Mouse (Mus musculus) heart, postnatal 0 days (tissue): ENCODE measurements around the gene Tmem120a. TPM values are rescaled to one million over a fixed set of nuclear protein-coding genes. Genes with fewer than 3 reads are reported as not detected.

ENCODE experiments used
- ATAC-seq: fragments of 200-750 bp; cut with Nextera tagmentation; 2 replicates; pipeline ENCODE4 v1.8.0; 2017; ENCODE audit warnings: low read depth, moderate number of reproducible peaks, moderate library complexity; ENCODE audit not compliant: insufficient read depth
- DNase-seq: peaks from one replicate; pipeline ENCODE4 v3.0.0-alpha.2; 2016; ENCODE audit warnings: low spot score
- H3K27ac ChIP-seq: fragments of 300-500 bp; sonication (generic); 2 replicates; pipeline ENCODE4 v1.5.1; 2014; ENCODE audit warnings: low read depth, mild to moderate bottlenecking
- H3K27me3 ChIP-seq: fragments of 300-500 bp; sonication (generic); 2 replicates; pipeline ENCODE4 v1.6.1; 2014; ENCODE audit warnings: low read length, mixed read lengths; ENCODE audit not compliant: control insufficient read depth, insufficient read depth
- H3K36me3 ChIP-seq: fragments of 300-500 bp; sonication (generic); replicated peaks from 2 replicates; pipeline ENCODE4 v1.6.1; 2014; ENCODE audit warnings: low read length, mixed read lengths; ENCODE audit not compliant: control insufficient read depth, insufficient read depth
- H3K4me1 ChIP-seq: fragments of 300-500 bp; sonication (generic); 2 replicates; pipeline ENCODE4 v1.6.1; 2014; ENCODE audit warnings: antibody characterized with exemption; ENCODE audit not compliant: control insufficient read depth, insufficient read depth
- H3K4me2 ChIP-seq: fragments of 300-500 bp; sonication (generic); 2 replicates; pipeline ENCODE4 v1.6.1; 2014; ENCODE audit warnings: low read depth, mild to moderate bottlenecking, low read length, moderate library complexity
- H3K4me3 ChIP-seq: fragments of 300-500 bp; sonication (generic); 2 replicates; pipeline ENCODE4 v1.5.1; 2014; ENCODE audit warnings: low read depth, low read length
- H3K9ac ChIP-seq: fragments of 300-500 bp; sonication (generic); replicated peaks from 2 replicates; pipeline ENCODE4 v1.6.1; 2014; ENCODE audit warnings: low read depth, low read length, mixed read lengths
- H3K9me3 ChIP-seq: fragments of 300-500 bp; sonication (generic); replicated peaks from 2 replicates; pipeline ENCODE4 v1.6.1; 2016; ENCODE audit warnings: low read length; ENCODE audit not compliant: control insufficient read depth
- CTCF ChIP-seq: IDR thresholded peaks from 2 replicates; pipeline ENCODE4 v1.5.1; 2016; ENCODE audit warnings: antibody characterized with exemption, control low read depth, low read depth
- EP300 ChIP-seq: IDR thresholded peaks from 2 replicates; pipeline ENCODE4 v1.6.1; 2016; ENCODE audit warnings: antibody characterized with exemption, low read depth
- WGBS: fragments of 180-500 bp; shearing (Covaris S2); extraction: QIAGEN DNeasy Blood & Tissue Kit; methylation state at CpG from one replicate; pipeline ENCODE4 v1.1.7; 2014; 5-methylcytosine and 5-hydroxymethylcytosine counted together
- polyA plus RNA-seq: library from polyadenylated mRNA; unstranded; fragments of >200 nt; fragmentation: Nextera tagmentation; extraction: Ambion mirVana; gene quantifications from 2 replicates; pipeline ENCODE4 v1.2.1, GENCODE M21; 2015
- total RNA-seq: library from RNA; depleted of rRNA; stranded (reverse); fragments of >200 nt; gene quantifications from 2 replicates; pipeline ENCODE4 v1.2.3, GENCODE M21; 2014; ENCODE audit warnings: low replicate concordance

Gene Tmem120a
- total and polyA plus RNA-seq, 2 experiments from 2014 or later, result 25.6 to 34.2 TPM

DNA sequence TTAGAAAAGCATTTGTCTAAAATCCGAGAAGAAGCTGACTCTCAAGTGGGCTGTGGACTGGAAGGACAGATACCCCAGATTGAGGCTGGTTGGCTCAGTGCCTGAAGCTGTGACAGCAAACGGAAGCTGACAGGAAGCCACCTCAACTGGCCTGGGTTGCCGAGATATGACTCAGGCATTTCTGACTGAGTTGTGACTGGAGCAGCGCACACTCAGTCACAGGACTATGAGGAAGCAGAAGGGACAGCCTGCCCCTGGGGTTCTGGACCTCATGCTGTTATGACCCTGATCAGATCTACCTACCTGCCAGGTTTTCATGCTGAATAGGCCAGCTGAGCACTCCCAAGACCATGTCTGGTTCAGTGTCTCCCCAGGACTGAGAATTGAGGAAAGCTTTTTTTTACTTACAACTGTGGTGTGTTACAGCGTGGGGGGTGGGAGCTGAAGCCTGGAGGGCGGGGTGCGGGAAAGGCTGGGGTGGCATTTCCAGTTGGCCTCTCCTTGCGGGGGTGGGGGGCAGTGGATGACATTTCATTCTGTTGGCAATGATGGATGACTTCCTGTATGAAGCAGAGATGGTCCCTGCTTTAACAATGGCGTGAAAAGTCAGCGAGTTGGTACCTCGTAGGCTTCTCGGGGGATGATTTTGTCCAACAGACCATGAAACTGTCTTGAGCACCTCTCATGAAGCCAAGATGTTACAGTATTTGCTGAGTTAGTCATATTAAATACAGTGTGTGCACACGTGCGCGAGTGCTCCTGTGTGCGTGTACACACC, 30.6 kb downstream of the Tmem120a start:
- H3K9ac ChIP-seq, result no peak overlapping the region
- ATAC-seq, result peak; percentile 75
- WGBS, result 52% methylated on average over 16 of the region's 16 CpGs
- no peaks in the 10 kb centered on the region for H3K27me3 ChIP-seq
- peak; percentile 64 for DNase-seq
- H3K4me2 ChIP-seq, result peak overlapping the region; percentile 10; the same call in 1 of the 2 replicates
- no peak overlapping the region for H3K4me3 ChIP-seq
- peaks cover 13% of the 10 kb centered on the region for H3K4me1 ChIP-seq
- no peaks in the 10 kb centered on the region for H3K9me3 ChIP-seq
- H3K27ac ChIP-seq, result peak overlapping the region; percentile 56
- TF ChIP-seq EP300 (no peak), CTCF (no peak)
- H3K36me3 ChIP-seq, result peaks cover 24% of the 10 kb centered on the region

DNA sequence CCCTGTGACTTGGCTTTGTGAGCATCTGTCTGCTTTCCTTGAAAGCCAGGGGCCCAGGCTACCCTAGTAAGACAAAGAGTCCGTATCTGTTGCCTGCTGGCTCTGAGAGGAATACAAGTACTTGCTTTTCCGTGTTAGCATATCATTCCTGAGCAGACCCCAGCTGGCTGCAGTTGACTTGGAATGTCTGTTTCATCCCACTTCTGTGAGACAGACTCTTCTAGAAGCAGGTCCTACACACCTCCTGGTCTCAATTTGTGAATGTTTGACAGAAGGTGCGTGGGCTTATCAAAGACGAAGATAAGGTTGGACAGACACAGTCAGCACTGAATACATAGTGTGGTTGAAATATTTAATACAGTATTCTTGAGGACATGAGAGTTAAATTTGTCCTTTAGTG, 31.4 kb downstream of the Tmem120a start:
- peak overlapping the region; percentile 56 for H3K27ac ChIP-seq
- H3K4me2 ChIP-seq, result no peak overlapping the region
- DNase-seq (no peak), ATAC-seq (no peak)
- no peaks in the 10 kb centered on the region for H3K9me3 ChIP-seq
- 45% methylated on average over 4 of the region's 4 CpGs for WGBS
- no peak overlapping the region for H3K4me3 ChIP-seq
- peaks cover 24% of the 10 kb centered on the region for H3K36me3 ChIP-seq
- no peaks in the 10 kb centered on the region for H3K27me3 ChIP-seq
- H3K9ac ChIP-seq, result no peak overlapping the region
- TF ChIP-seq CTCF (no peak), EP300 (no peak)
- H3K4me1 ChIP-seq, result peaks cover 14% of the 10 kb centered on the region

DNA sequence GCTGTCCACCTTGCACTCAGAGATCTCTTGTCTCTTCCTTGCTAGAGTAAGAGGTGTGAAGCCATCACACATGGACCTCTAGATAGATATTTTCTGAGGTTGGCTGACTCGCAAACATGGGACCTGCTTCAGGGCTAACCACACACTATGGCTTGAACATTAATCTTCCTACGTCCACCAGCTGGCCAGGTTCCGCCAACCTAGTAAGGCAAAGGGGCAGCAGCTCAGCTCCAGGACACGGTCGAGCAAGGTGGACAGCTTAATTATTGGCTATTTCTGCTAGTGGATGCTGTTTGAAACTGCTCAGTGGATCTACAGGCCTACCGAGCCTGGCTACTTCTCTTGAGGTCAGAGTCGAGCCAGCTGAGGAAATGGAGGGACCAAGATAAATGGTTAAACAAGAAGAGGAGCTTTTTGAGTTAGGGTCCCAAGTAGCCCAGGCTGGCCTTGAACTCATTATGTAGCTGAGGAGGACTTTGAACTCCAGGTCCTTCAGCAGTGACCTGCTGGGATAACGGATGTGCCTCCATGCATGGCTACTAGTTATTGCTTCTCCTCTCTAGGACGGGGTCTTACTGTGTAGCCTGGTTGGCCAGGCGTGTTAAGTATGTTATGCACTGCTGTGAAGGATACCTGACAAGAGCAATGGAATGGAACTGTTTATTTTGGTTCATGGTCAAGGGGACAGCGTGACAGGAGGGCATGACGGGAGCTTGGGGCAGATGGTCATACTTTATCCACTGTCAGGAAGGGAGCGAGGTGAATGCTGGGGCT, 32.5 kb downstream of the Tmem120a start:
- no peak overlapping the region for H3K9ac ChIP-seq
- peaks cover 23% of the 10 kb centered on the region for H3K36me3 ChIP-seq
- no peak overlapping the region for H3K27ac ChIP-seq
- no peak overlapping the region for H3K4me3 ChIP-seq
- H3K4me2 ChIP-seq, result no peak overlapping the region
- TF ChIP-seq CTCF (no peak), EP300 (no peak)
- 88% methylated on average over 13 of the region's 13 CpGs for WGBS
- no peaks in the 10 kb centered on the region for H3K27me3 ChIP-seq
- no peak for ATAC-seq
- no peaks in the 10 kb centered on the region for H3K9me3 ChIP-seq
- peaks cover 15% of the 10 kb centered on the region for H3K4me1 ChIP-seq
- no peak for DNase-seq

GRCm38 (mm10) chr5:135710599-135711214, 33.5 kb downstream of the Tmem120a start:
- H3K9me3 ChIP-seq, result no peaks in the 10 kb centered on the region
- H3K9ac ChIP-seq, result no peak overlapping the region
- no peaks in the 10 kb centered on the region for H3K27me3 ChIP-seq
- ATAC-seq (no peak), DNase-seq (no peak)
- 73% methylated on average over 7 of the region's 7 CpGs for WGBS
- TF ChIP-seq CTCF (no peak), EP300 (no peak)
- H3K4me3 ChIP-seq, result no peak overlapping the region
- H3K4me2 ChIP-seq, result no peak overlapping the region
- no peak overlapping the region for H3K27ac ChIP-seq
- H3K36me3 ChIP-seq, result peaks cover 15% of the 10 kb centered on the region
- H3K4me1 ChIP-seq, result peaks cover 15% of the 10 kb centered on the region

GRCm38 (mm10) chr5:135709716-135710115, 34.5 kb downstream of the Tmem120a start:
- no peak for DNase-seq
- Histone ChIP-seq H3K4me2 (no peak overlapping the region), H3K4me3 (no peak overlapping the region), H3K9ac (no peak overlapping the region), H3K27ac (no peak overlapping the region), H3K4me1 (peaks cover 15% of the 10 kb centered on the region), H3K9me3 (no peaks in the 10 kb centered on the region), H3K36me3 (peaks cover 14% of the 10 kb centered on the region), H3K27me3 (no peaks in the 10 kb centered on the region)
- no peak for TF ChIP-seq EP300
- TF ChIP-seq CTCF, result no peak
- no peak for ATAC-seq
- WGBS, result 88% methylated on average over 5 of the region's 5 CpGs
